Mouse (Mus musculus): Measurements from ENCODE around the gene Akap2. TPM values are rescaled to one million over a fixed set of nuclear protein-coding genes. Genes with fewer than 3 reads are reported as not detected.

Akap2 gene
- polyA plus RNA-seq, 1 experiment from 2014 or later: 29.9 TPM

DNA sequence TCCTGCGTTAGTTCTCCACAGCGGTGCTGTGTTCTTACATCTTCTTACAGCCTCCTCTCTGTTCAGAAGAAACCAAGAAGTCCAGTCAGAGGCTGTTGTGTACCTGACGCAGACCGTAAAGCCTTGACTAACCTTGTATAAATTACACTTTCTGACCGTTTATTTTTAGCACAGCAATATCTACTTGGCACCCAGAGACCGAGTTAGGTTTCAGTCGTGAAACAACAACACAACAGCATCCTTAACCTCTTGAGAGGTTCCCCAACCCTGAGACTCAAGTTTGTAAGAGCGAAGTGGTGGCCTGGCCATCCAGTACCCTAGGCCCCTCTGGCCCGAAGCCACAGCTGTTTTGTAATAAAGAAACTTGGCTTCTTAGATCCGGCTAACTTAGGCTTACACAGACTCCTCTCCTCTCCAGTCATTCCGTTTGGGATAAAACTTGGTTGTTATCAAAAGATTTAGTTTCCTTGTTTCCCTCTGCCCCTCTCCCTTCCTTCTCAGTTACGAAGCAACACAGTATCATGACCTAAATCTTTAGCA is 32.7 kb upstream of the Akap2 start:
- H3K9me3 ChIP-seq (replicated peaks): no peaks in the 10 kb centered on the region
- H3K4me2 ChIP-seq (replicated peaks): no peak overlapping the region
- H3K9ac ChIP-seq: no peak overlapping the region
- peaks cover 23% of the 10 kb centered on the region for H3K4me1 ChIP-seq
- H3K27me3 ChIP-seq: no peaks in the 10 kb centered on the region
- no peaks in the 10 kb centered on the region for H3K36me3 ChIP-seq
- WGBS: 81% methylated on average over 12 of the region's 12 CpGs
- ATAC-seq (ENCODE audit: low FRiP score): no peak
- H3K4me3 ChIP-seq: no peak overlapping the region
- H3K27ac ChIP-seq: no peak overlapping the region

DNA sequence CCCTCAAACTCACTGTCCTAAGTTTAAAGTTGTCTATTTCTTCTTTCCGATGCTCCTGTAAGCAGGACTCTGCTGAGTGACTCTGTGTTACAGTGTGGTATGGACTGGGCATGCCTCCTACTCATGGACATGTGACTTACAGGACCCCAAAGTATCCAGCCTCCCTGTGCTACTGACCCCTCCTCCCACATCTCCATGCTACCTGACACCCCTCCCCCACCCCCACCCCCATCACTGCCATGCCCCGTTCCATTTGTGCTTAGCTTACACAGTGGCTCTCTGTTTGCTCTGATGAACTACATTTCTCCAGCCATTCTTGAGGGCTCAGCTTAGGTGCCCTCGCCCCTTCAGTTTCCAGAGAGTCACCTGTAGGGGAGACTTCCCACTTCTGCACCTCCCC is 30.7 kb upstream of the Akap2 start:
- no peak for ATAC-seq (ENCODE audit: low FRiP score)
- H3K27ac ChIP-seq: no peak overlapping the region
- no peaks in the 10 kb centered on the region for H3K27me3 ChIP-seq
- no peaks in the 10 kb centered on the region for H3K36me3 ChIP-seq
- 68% methylated on average over 3 of the region's 3 CpGs for WGBS
- H3K9me3 ChIP-seq (replicated peaks): no peaks in the 10 kb centered on the region
- no peak overlapping the region for H3K4me3 ChIP-seq
- H3K4me2 ChIP-seq (replicated peaks): no peak overlapping the region
- no peak overlapping the region for H3K9ac ChIP-seq
- peaks cover 14% of the 10 kb centered on the region for H3K4me1 ChIP-seq

DNA sequence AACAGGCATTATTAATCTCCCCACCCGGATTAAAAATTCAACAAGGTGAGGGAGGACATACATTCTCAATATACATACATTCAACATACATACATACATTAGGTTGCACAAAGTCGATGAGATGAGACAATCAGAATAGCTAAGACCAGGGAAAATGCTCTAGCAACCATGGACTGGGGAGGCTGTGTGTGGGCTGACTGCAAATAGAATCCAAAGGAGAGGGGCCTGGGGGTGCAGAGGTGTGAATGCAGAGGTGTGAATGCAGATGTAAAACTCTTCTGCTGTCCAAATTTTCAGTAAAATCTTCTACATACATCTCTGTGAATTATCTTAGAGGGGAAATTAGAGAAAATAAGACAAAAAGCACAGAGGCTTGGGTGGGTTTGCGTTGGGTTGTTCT is 29.9 kb upstream of the Akap2 start:
- Histone ChIP-seq H3K4me2 (replicated peaks) (no peak overlapping the region), H3K4me1 (peaks cover 14% of the 10 kb centered on the region), H3K36me3 (no peaks in the 10 kb centered on the region), H3K9ac (no peak overlapping the region), H3K9me3 (replicated peaks) (no peaks in the 10 kb centered on the region), H3K27me3 (no peaks in the 10 kb centered on the region), H3K4me3 (no peak overlapping the region), H3K27ac (no peak overlapping the region)
- WGBS: 80% methylated on average over 3 of the region's 3 CpGs
- no peak for ATAC-seq (ENCODE audit: low FRiP score)

GRCm38 (mm10) chr4:57688131-57688530 is 29.3 kb upstream of the Akap2 start:
- Histone ChIP-seq H3K4me3 (no peak overlapping the region), H3K36me3 (no peaks in the 10 kb centered on the region), H3K4me1 (peaks cover 14% of the 10 kb centered on the region), H3K9ac (no peak overlapping the region), H3K9me3 (replicated peaks) (no peaks in the 10 kb centered on the region), H3K4me2 (replicated peaks) (no peak overlapping the region), H3K27me3 (no peaks in the 10 kb centered on the region), H3K27ac (no peak overlapping the region)
- no peak for ATAC-seq (ENCODE audit: low FRiP score)
- 84% methylated on average over 9 of the region's 9 CpGs for WGBS

DNA sequence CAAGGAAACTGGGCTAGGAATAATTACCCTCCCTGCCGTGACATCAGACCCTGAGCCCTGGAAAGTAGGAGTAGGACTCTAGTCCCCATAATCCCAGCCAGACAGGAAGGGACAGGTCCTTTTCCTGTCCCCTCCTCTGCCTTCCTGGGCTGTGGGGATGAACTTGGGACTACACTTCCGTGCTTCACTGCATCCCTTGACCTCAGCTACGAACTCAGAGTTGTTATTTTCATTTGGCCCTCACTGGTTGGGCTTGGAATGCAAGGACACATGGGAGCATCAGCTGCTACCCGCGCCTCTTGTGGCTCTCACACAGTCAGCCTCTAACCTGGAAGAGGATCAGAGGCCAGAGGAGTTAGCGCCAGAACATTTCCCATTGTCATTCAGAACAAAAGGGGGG is 27.5 kb upstream of the Akap2 start:
- 75% methylated on average over 6 of the region's 6 CpGs for WGBS
- no peaks in the 10 kb centered on the region for H3K9me3 ChIP-seq (replicated peaks)
- ATAC-seq (ENCODE audit: low FRiP score): no peak

DNA sequence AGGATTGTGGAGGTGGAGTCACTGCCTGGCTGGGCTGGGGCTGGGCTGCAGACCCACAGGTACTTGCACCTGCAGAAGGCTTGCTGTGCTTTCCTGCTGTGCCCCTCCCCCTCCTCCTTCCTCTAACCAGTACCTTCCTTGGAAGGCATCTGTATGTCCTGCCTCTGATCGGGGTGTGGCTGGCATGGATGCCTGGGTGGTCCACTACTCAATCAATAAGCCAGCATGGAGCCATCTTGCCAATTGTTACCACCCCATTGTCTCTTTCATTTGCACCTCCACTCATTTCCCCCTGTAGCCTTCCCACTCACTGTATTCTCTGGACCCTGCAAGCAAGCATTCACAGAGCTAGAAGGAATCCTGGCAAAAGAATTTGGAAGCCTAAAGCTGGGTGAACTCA is 26.7 kb upstream of the Akap2 start:
- 27% methylated on average over 1 of the region's 1 CpGs for WGBS
- no peak for ATAC-seq (ENCODE audit: low FRiP score)
- no peak overlapping the region for H3K4me2 ChIP-seq (replicated peaks)
- H3K36me3 ChIP-seq: no peaks in the 10 kb centered on the region
- no peak overlapping the region for H3K9ac ChIP-seq
- H3K4me3 ChIP-seq: no peak overlapping the region
- H3K27me3 ChIP-seq: no peaks in the 10 kb centered on the region
- no peak overlapping the region for H3K27ac ChIP-seq
- no peaks in the 10 kb centered on the region for H3K9me3 ChIP-seq (replicated peaks)
- peaks cover 14% of the 10 kb centered on the region for H3K4me1 ChIP-seq

More for the DNA sequence above, 27.5 kb upstream of the Akap2 start:
- Histone ChIP-seq H3K4me3 (no peak overlapping the region), H3K9ac (no peak overlapping the region), H3K36me3 (no peaks in the 10 kb centered on the region), H3K4me2 (replicated peaks) (no peak overlapping the region), H3K27ac (no peak overlapping the region), H3K27me3 (no peaks in the 10 kb centered on the region), H3K4me1 (peaks cover 14% of the 10 kb centered on the region)

DNA sequence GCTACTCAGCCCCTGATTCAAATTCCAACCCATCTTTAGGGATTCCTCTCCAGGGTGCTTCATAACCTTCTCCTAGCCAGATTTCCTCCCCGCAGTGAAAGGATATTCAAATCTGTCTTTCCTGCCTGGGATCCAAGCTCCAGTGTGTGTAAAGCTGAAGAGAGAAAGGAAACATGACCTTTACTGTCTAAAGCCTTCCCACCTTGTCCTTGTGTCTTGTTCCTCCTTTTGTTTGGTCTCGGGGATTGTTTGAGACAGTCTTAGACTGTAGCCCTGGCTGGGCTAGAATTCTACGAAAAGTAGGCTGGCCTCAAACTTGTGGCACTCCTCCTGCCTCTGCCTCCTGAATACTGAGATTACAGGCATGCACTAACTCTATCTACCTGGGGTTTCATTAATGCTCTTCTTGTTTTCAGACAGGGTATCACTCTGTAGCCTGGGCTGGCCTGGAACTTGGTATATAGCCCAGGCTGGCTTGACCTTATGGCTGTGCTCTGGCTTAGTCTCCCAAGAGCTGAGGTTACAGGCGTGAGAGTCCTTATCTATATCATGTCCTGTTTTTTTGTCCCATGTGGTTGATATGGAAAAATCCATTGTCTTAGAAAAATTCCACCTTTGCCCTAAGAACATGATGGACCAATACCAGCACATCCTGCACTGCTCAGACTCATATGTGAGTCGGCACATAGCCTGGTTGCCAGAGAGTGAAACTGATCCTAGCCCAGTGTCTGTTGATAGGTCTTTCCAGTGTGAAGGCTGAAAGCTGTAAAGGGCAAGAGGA is 22.9 kb upstream of the Akap2 start:
- H3K9ac ChIP-seq: no peak overlapping the region
- H3K36me3 ChIP-seq: no peaks in the 10 kb centered on the region
- H3K4me2 ChIP-seq (replicated peaks): no peak overlapping the region
- H3K27me3 ChIP-seq: no peaks in the 10 kb centered on the region
- no peak for ATAC-seq (ENCODE audit: low FRiP score)
- 82% methylated on average over 5 of the region's 5 CpGs for WGBS
- H3K27ac ChIP-seq: no peak overlapping the region
- no peak overlapping the region for H3K4me3 ChIP-seq
- H3K4me1 ChIP-seq: no peaks in the 10 kb centered on the region
- H3K9me3 ChIP-seq (replicated peaks): no peaks in the 10 kb centered on the region

- no peak overlapping the region for H3K4me2 ChIP-seq (replicated peaks)
- no peaks in the 10 kb centered on the region for H3K36me3 ChIP-seq
- H3K9me3 ChIP-seq (replicated peaks): no peaks in the 10 kb centered on the region
- H3K9ac ChIP-seq: no peak overlapping the region
- ATAC-seq (ENCODE audit: low FRiP score): no peak
- WGBS: 93% methylated on average over 11 of the region's 11 CpGs
- H3K27me3 ChIP-seq: no peaks in the 10 kb centered on the region
- no peak overlapping the region for H3K27ac ChIP-seq
- H3K4me1 ChIP-seq: no peaks in the 10 kb centered on the region
- no peak overlapping the region for H3K4me3 ChIP-seq
Observed at GRCm38 (mm10) chr4:57696955-57697354, 20.5 kb upstream of the Akap2 start.

DNA sequence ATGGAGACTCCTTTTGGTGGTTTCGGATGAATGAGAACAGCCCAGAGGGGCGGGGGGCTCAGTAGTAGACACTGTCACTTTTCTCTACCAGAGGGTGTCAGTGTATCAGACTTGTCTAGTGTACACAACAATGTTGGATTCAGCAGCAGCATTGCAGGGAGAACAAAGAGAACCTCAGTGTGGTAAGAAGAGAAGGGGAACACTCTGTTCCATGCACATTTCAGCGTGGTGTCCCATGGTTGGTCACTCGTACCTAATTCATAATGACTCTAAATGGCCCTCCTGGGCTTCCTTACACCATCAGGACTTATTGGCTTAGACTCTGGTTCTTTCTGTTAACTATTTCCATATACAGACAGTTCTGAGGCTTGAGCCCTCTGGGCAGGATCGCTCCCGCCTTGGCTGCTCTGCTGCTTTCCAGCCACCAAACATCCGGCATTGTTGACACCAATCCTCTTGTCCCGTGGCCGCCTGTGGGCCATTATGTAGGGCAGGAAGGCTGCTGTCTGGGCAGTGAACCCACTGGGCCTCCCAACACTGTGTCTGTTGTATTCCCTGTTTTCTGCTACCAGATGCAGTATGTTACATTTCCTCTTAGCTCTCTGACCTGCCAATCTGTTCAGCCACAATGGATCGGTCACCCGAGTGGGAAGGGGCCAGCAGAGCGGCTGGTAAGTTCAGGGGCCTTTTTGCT is 19.4 kb upstream of the Akap2 start:
- Histone ChIP-seq H3K9me3 (replicated peaks) (no peaks in the 10 kb centered on the region), H3K36me3 (no peaks in the 10 kb centered on the region), H3K4me3 (no peak overlapping the region), H3K9ac (no peak overlapping the region), H3K4me2 (replicated peaks) (no peak overlapping the region), H3K27me3 (no peaks in the 10 kb centered on the region), H3K27ac (no peak overlapping the region), H3K4me1 (no peaks in the 10 kb centered on the region)
- no peak for ATAC-seq (ENCODE audit: low FRiP score)
- 81% methylated on average over 12 of the region's 12 CpGs for WGBS

- ATAC-seq (ENCODE audit: low FRiP score): no peak
- 90% methylated on average over 5 of the region's 5 CpGs for WGBS
- H3K4me2 ChIP-seq (replicated peaks): no peak overlapping the region
- H3K36me3 ChIP-seq: no peaks in the 10 kb centered on the region
- no peaks in the 10 kb centered on the region for H3K4me1 ChIP-seq
- H3K9me3 ChIP-seq (replicated peaks): no peaks in the 10 kb centered on the region
- H3K9ac ChIP-seq: no peak overlapping the region
- H3K27me3 ChIP-seq: no peaks in the 10 kb centered on the region
- no peak overlapping the region for H3K27ac ChIP-seq
- H3K4me3 ChIP-seq: no peak overlapping the region
Observed at GRCm38 (mm10) chr4:57701576-57701975, 15.9 kb upstream of the Akap2 start.

GRCm38 (mm10) chr4:57703574-57704470 is 13.6 kb upstream of the Akap2 start:
- Histone ChIP-seq H3K27ac (no peak overlapping the region), H3K4me1 (no peaks in the 10 kb centered on the region), H3K9ac (no peak overlapping the region), H3K4me3 (no peak overlapping the region), H3K27me3 (no peaks in the 10 kb centered on the region), H3K36me3 (no peaks in the 10 kb centered on the region), H3K9me3 (replicated peaks) (no peaks in the 10 kb centered on the region), H3K4me2 (replicated peaks) (no peak overlapping the region)
- 83% methylated on average over 11 of the region's 11 CpGs for WGBS
- no peak for ATAC-seq (ENCODE audit: low FRiP score)

GRCm38 (mm10) chr4:57704575-57704974 is 12.9 kb upstream of the Akap2 start:
- Histone ChIP-seq H3K4me2 (replicated peaks) (no peak overlapping the region), H3K4me3 (no peak overlapping the region), H3K27ac (no peak overlapping the region), H3K4me1 (no peaks in the 10 kb centered on the region), H3K36me3 (no peaks in the 10 kb centered on the region), H3K9me3 (replicated peaks) (no peaks in the 10 kb centered on the region), H3K9ac (no peak overlapping the region), H3K27me3 (no peaks in the 10 kb centered on the region)
- WGBS: 83% methylated on average over 7 of the region's 7 CpGs
- ATAC-seq (ENCODE audit: low FRiP score): no peak

Data from hindbrain, embryonic 12.5 days (tissue).